Mouse (Mus musculus) neural tube, embryonic 11.5 days (tissue): Measurements from ENCODE around the gene Sdk2. TPM values are rescaled to one million over a fixed set of nuclear protein-coding genes. Genes with fewer than 3 reads are reported as not detected.
A peak's percentile ranks its signal among the peaks of the same experiment; 100 is the strongest.

ENCODE experiments used
- ATAC-seq: fragments of 200-750 bp; cut with Nextera tagmentation; 2 replicates; pipeline ENCODE4 v1.8.0; 2017; ENCODE audit warnings: moderate number of reproducible peaks, mild to moderate bottlenecking, moderate TSS enrichment, moderate library complexity; ENCODE audit not compliant: insufficient read depth, low FRiP score, low TSS enrichment
- DNase-seq: peaks from one replicate; pipeline ENCODE4 v3.0.0-alpha.2; 2015; ENCODE audit warnings: low spot score
- H3K27ac ChIP-seq: fragments of 300-500 bp; sonication (generic); 2 replicates; pipeline ENCODE4 v1.5.1; 2014; ENCODE audit warnings: low read depth, mild to moderate bottlenecking, low read length
- H3K27me3 ChIP-seq: fragments of 300-500 bp; sonication (generic); 2 replicates; pipeline ENCODE4 v1.6.1; 2014; ENCODE audit warnings: mild to moderate bottlenecking, low read length, mixed read lengths; ENCODE audit not compliant: control insufficient read depth, insufficient read depth
- H3K36me3 ChIP-seq: fragments of 300-500 bp; sonication (generic); 2 replicates; pipeline ENCODE4 v1.6.1; 2014; ENCODE audit warnings: mild to moderate bottlenecking, low read length, moderate library complexity, mixed read lengths; ENCODE audit not compliant: control insufficient read depth, insufficient read depth
- H3K4me1 ChIP-seq: fragments of 300-500 bp; sonication (generic); 2 replicates; pipeline ENCODE4 v1.6.1; 2014; ENCODE audit warnings: low read length, mixed read lengths; ENCODE audit not compliant: control insufficient read depth, insufficient read depth
- H3K4me2 ChIP-seq: fragments of 300-500 bp; sonication (generic); 2 replicates; pipeline ENCODE4 v1.6.1; 2014; ENCODE audit warnings: low read depth, mild to moderate bottlenecking, moderate library complexity
- H3K4me3 ChIP-seq: fragments of 300-500 bp; sonication (generic); 2 replicates; pipeline ENCODE4 v1.5.1; 2014; ENCODE audit warnings: low read depth, low read length
- H3K9ac ChIP-seq: fragments of 300-500 bp; sonication (generic); 2 replicates; pipeline ENCODE4 v1.6.1; 2014; ENCODE audit warnings: mild to moderate bottlenecking, low read length
- H3K9me3 ChIP-seq: fragments of 300-500 bp; sonication (generic); 2 replicates; pipeline ENCODE4 v1.6.1; 2016; ENCODE audit warnings: low read length; ENCODE audit not compliant: control insufficient read depth
- WGBS: fragments of 180-500 bp; shearing (Covaris S2); extraction: QIAGEN DNeasy Blood & Tissue Kit; methylation state at CpG from one replicate; pipeline ENCODE4 v1.1.7; 2014; 5-methylcytosine and 5-hydroxymethylcytosine counted together
- polyA plus RNA-seq: library from polyadenylated mRNA; unstranded; fragments of >200 nt; fragmentation: Nextera tagmentation; extraction: Ambion mirVana; gene quantifications from 2 replicates; pipeline ENCODE4 v1.2.1, GENCODE M21; 2014

Sdk2 gene
- polyA plus RNA-seq, 1 experiment from 2014 or later, result 4.2 TPM

GRCm38 (mm10) chr11:113778733-113779679, 287.8 kb downstream of the Sdk2 start:
- ATAC-seq, result peak; percentile 55
- H3K4me2 ChIP-seq, result no peak overlapping the region
- WGBS, result 18% methylated on average over 20 of the region's 20 CpGs
- no peak overlapping the region for H3K4me3 ChIP-seq
- no peaks in the 10 kb centered on the region for H3K36me3 ChIP-seq
- H3K9me3 ChIP-seq, result no peaks in the 10 kb centered on the region
- H3K27ac ChIP-seq, result peak overlapping the region; percentile 36; the same call in 1 of the 2 replicates
- H3K27me3 ChIP-seq, result no peaks in the 10 kb centered on the region
- H3K9ac ChIP-seq, result no peak overlapping the region
- DNase-seq, result peak; percentile 44
- H3K4me1 ChIP-seq, result peaks cover 19% of the 10 kb centered on the region

DNA sequence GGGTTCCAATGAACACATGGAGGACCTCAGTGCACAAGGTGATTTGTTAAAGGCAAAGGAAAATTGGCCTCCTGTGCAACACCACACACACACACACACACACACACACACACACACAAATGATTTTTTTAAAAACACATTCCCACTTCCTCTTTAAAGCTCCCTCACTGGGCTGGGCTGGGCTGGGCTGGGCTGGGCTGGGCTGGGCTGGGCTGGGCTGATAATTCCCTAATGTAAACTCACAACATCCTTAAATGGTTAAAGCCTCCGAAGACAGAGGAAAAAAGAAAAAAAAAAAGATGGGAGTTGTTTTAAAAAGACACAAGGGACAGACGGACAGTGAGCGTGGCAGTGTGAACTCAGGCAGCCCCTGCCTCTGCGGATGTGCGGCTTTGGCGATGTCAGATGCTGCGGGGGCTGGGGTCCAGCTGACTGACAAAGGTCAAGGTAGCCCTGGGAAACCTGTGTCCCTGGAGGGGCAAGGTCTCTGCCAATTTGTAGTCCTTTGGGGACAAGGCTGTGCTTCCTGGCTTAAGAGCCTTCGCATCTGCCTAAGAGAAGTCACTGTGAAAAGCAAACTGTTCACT, 288.9 kb downstream of the Sdk2 start:
- H3K4me2 ChIP-seq, result no peak overlapping the region
- H3K27me3 ChIP-seq, result no peaks in the 10 kb centered on the region
- no peak for DNase-seq
- no peaks in the 10 kb centered on the region for H3K36me3 ChIP-seq
- H3K4me1 ChIP-seq, result peaks cover 19% of the 10 kb centered on the region
- no peak overlapping the region for H3K27ac ChIP-seq
- H3K9me3 ChIP-seq, result no peaks in the 10 kb centered on the region
- H3K4me3 ChIP-seq, result no peak overlapping the region
- 60% methylated on average over 8 of the region's 8 CpGs for WGBS
- no peak overlapping the region for H3K9ac ChIP-seq
- ATAC-seq, result no peak

DNA sequence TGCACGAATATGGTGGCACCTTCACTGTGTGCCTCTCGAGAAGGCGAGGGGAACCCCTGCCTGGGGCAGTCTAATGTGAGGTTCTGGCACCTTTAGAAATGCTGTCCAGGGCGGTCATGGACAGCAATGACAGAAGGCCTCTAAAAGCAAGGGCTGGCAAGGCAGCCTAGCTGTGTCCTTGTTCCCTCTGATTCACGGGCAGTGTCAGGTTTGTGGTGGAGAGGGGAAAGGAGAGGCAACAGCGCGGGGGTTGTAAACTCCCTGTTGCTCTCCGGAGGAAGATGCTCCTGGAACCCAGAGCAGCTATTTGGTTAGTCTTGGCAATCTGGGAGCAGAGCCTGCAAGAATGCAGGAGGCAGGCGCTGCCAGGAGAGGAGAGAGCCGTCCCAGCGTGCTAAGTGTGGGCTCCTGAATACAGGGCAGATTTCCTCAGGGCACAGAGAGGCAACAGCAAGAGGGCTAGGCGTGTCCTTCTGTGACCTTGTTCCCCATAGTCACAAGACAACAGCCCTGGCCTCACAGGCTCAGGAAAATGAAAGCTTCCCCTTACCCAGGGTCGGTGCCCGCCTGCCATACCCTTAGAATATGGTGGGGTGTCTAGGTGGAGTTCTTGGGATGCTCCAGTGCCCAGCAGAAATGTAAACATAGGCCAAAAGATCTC, 289.9 kb downstream of the Sdk2 start:
- H3K27ac ChIP-seq, result no peak overlapping the region
- H3K9me3 ChIP-seq, result no peaks in the 10 kb centered on the region
- WGBS, result 64% methylated on average over 14 of the region's 14 CpGs
- H3K4me2 ChIP-seq, result no peak overlapping the region
- no peak overlapping the region for H3K4me3 ChIP-seq
- DNase-seq, result no peak
- no peak for ATAC-seq
- H3K36me3 ChIP-seq, result no peaks in the 10 kb centered on the region
- peaks cover 16% of the 10 kb centered on the region for H3K4me1 ChIP-seq
- no peak overlapping the region for H3K9ac ChIP-seq
- H3K27me3 ChIP-seq, result no peaks in the 10 kb centered on the region

GRCm38 (mm10) chr11:113774773-113775172, 292.1 kb downstream of the Sdk2 start:
- no peaks in the 10 kb centered on the region for H3K9me3 ChIP-seq
- H3K36me3 ChIP-seq, result no peaks in the 10 kb centered on the region
- 84% methylated on average over 3 of the region's 3 CpGs for WGBS
- no peak overlapping the region for H3K4me3 ChIP-seq
- peaks cover 12% of the 10 kb centered on the region for H3K4me1 ChIP-seq
- H3K9ac ChIP-seq, result no peak overlapping the region
- no peak for DNase-seq
- no peak for ATAC-seq
- H3K27me3 ChIP-seq, result no peaks in the 10 kb centered on the region
- H3K27ac ChIP-seq, result no peak overlapping the region
- H3K4me2 ChIP-seq, result no peak overlapping the region

DNA sequence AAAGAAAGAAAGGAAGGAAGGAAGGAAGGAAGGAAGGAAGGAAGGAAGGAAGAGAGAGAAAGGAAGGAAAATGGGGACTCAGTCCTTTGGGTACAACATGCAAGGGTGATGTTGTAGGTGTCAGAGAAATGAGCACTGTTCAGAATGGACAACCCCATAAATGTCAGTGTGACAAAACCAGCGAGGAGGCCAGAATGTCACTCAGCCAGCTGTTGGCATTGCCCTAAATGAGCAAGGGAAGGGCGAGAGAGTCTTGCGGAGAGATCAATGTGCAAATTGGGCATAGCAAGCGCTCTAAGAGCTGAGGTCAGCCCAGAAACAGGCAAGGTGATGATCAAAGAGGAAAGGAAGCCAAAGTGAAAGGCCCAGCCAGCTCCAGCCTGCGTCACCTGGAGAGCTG, 293.7 kb downstream of the Sdk2 start:
- peaks cover 1% of the 10 kb centered on the region for H3K4me1 ChIP-seq
- DNase-seq, result no peak
- no peaks in the 10 kb centered on the region for H3K27me3 ChIP-seq
- H3K9ac ChIP-seq, result no peak overlapping the region
- no peaks in the 10 kb centered on the region for H3K36me3 ChIP-seq
- H3K27ac ChIP-seq, result no peak overlapping the region
- no peaks in the 10 kb centered on the region for H3K9me3 ChIP-seq
- no peak overlapping the region for H3K4me3 ChIP-seq
- 85% methylated on average over 5 of the region's 5 CpGs for WGBS
- no peak for ATAC-seq
- no peak overlapping the region for H3K4me2 ChIP-seq

- Histone ChIP-seq H3K27me3 (no peaks in the 10 kb centered on the region), H3K4me3 (no peak overlapping the region), H3K9ac (no peak overlapping the region), H3K4me1 (no peaks in the 10 kb centered on the region), H3K36me3 (no peaks in the 10 kb centered on the region), H3K27ac (no peak overlapping the region), H3K9me3 (no peaks in the 10 kb centered on the region), H3K4me2 (no peak overlapping the region)
- 89% methylated on average over 13 of the region's 13 CpGs for WGBS
- ATAC-seq, result no peak
- no peak for DNase-seq
Observed at GRCm38 (mm10) chr11:113771187-113771586, 295.7 kb downstream of the Sdk2 start.

GRCm38 (mm10) chr11:113768356-113768755, 298.5 kb downstream of the Sdk2 start:
- Histone ChIP-seq H3K4me1 (peaks cover 3% of the 10 kb centered on the region; the same call in 1 of the 2 replicates), H3K9me3 (no peaks in the 10 kb centered on the region), H3K9ac (no peak overlapping the region), H3K27ac (no peak overlapping the region), H3K36me3 (no peaks in the 10 kb centered on the region), H3K4me2 (no peak overlapping the region), H3K4me3 (no peak overlapping the region), H3K27me3 (no peaks in the 10 kb centered on the region)
- WGBS, result 88% methylated on average over 3 of the region's 3 CpGs
- no peak for ATAC-seq
- DNase-seq, result no peak

GRCm38 (mm10) chr11:113767285-113767684, 299.6 kb downstream of the Sdk2 start:
- ATAC-seq (no peak), DNase-seq (no peak)
- no peaks in the 10 kb centered on the region for H3K9me3 ChIP-seq
- H3K4me3 ChIP-seq, result no peak overlapping the region
- no peaks in the 10 kb centered on the region for H3K27me3 ChIP-seq
- H3K4me1 ChIP-seq, result peaks cover 6% of the 10 kb centered on the region; the same call in 1 of the 2 replicates
- no peaks in the 10 kb centered on the region for H3K36me3 ChIP-seq
- H3K27ac ChIP-seq, result no peak overlapping the region
- H3K9ac ChIP-seq, result no peak overlapping the region
- WGBS, result 72% methylated on average over 8 of the region's 8 CpGs
- H3K4me2 ChIP-seq, result no peak overlapping the region
